Mouse (Mus musculus) CH12.LX (cell line): ENCODE measurements around the gene 3110009E18Rik. TPM values are rescaled to one million over a fixed set of nuclear protein-coding genes. Genes with fewer than 3 reads are reported as not detected.

Experiments
- DNase-seq: peaks from one replicate; pipeline ENCODE4 v3.0.0-alpha.2; 2013; ENCODE audit errors: extremely low read depth
- H3K27ac ChIP-seq: 2 replicates; pipeline ENCODE4 v1.5.1; 2012; ENCODE audit warnings: low read depth, mild to moderate bottlenecking, control low read depth, moderate library complexity; ENCODE audit not compliant: insufficient read depth
- H3K27me3 ChIP-seq: replicated peaks from 2 replicates; pipeline ENCODE3; 2012; ENCODE audit warnings: inconsistent platforms
- H3K36me3 ChIP-seq, 2 experiments: replicated peaks in 1 of 2; 2 replicates each; pipeline versions ENCODE3 to v1.6.1; 2012; ENCODE audit warnings: inconsistent platforms in 1 of 2, low read length in 1 of 2, mild to moderate bottlenecking in 1 of 2, mixed read lengths in 1 of 2, moderate library complexity in 1 of 2; ENCODE audit not compliant: control insufficient read depth in 1 of 2, insufficient read depth in 1 of 2
- H3K4me1 ChIP-seq, 2 experiments: 2 replicates each; pipeline ENCODE4 v1.6.1; 2012; ENCODE audit warnings: inconsistent platforms in 1 of 2, moderate library complexity in 1 of 2; ENCODE audit not compliant: insufficient read depth in 2 of 2, control insufficient read depth in 1 of 2
- H3K4me2 ChIP-seq: 2 replicates; pipeline ENCODE4 v1.6.1; 2012; ENCODE audit warnings: low read depth, mild to moderate bottlenecking, control low read depth; ENCODE audit not compliant: poor library complexity, insufficient read depth, severe bottlenecking
- H3K4me3 ChIP-seq, 3 experiments: fragments of 150-350 bp in 1 of 3; sonication (generic) in 1 of 3; replicated peaks in 1 of 3; 2 replicates each; pipeline versions ENCODE3 to v1.5.1; 2011 to 2012; ENCODE audit warnings: low read depth in 2 of 3, low read length in 2 of 3, mild to moderate bottlenecking in 2 of 3, moderate library complexity in 2 of 3, control low read depth in 1 of 3, improper control_type of control experiment in 1 of 3, inconsistent platforms in 1 of 3, mixed read lengths in 1 of 3; ENCODE audit not compliant: poor library complexity in 1 of 3
- H3K79me2 ChIP-seq: replicated peaks from 2 replicates; pipeline ENCODE4 v1.6.1; 2012; ENCODE audit warnings: mild to moderate bottlenecking, moderate library complexity; ENCODE audit not compliant: control insufficient read depth, poor library complexity, insufficient read depth, severe bottlenecking; ENCODE audit errors: extremely low read depth
- H3K9ac ChIP-seq: 2 replicates; pipeline ENCODE4 v1.6.1; 2012; ENCODE audit warnings: low read depth, mild to moderate bottlenecking, control low read depth, moderate library complexity; ENCODE audit not compliant: insufficient read depth
- H3K9me3 ChIP-seq: replicated peaks from 2 replicates; pipeline ENCODE3; 2012; ENCODE audit warnings: low read length, inconsistent platforms, mixed read lengths
- CTCF ChIP-seq, 2 experiments: IDR thresholded peaks in 1 of 2; conservative IDR thresholded peaks in 1 of 2; 2 replicates each; pipeline ENCODE4 v1.5.1; 2011 to 2012; ENCODE audit warnings: low read depth in 2 of 2, low read length in 2 of 2, improper control_type of control experiment in 1 of 2, inconsistent platforms in 1 of 2, mild to moderate bottlenecking in 1 of 2, moderate library complexity in 1 of 2
- EP300 ChIP-seq: IDR thresholded peaks from 2 replicates; pipeline ENCODE4 v1.6.1; 2011; ENCODE audit warnings: low read length, improper control_type of control experiment
- IRF4 ChIP-seq: IDR thresholded peaks from 2 replicates; pipeline ENCODE4 v1.6.1; 2014; ENCODE audit warnings: low read depth, mild to moderate bottlenecking, inconsistent platforms, low read length, improper control_type of control experiment
- JUN ChIP-seq: IDR thresholded peaks from 2 replicates; pipeline ENCODE4 v1.6.1; 2011; ENCODE audit warnings: low read depth, mild to moderate bottlenecking, low read length, improper control_type of control experiment, moderate library complexity; ENCODE audit not compliant: insufficient read depth
- MAX ChIP-seq: IDR thresholded peaks from 2 replicates; pipeline ENCODE4 v1.6.1; 2011; ENCODE audit warnings: low read length, improper control_type of control experiment
- MYC ChIP-seq: IDR thresholded peaks from 2 replicates; pipeline ENCODE4 v1.6.1; 2011; ENCODE audit warnings: low read depth, mild to moderate bottlenecking, improper control_type of control experiment, low read length
- RAD21 ChIP-seq: IDR thresholded peaks from 2 replicates; pipeline ENCODE4 v1.6.1; 2011; ENCODE audit warnings: low read depth, mild to moderate bottlenecking, low read length, improper control_type of control experiment, moderate library complexity
- RCOR1 ChIP-seq: conservative IDR thresholded peaks from 2 replicates; pipeline ENCODE4 v1.6.1; 2012; ENCODE audit warnings: low read depth, mild to moderate bottlenecking, inconsistent platforms, low read length, improper control_type of control experiment
- SMC3 ChIP-seq: IDR thresholded peaks from 2 replicates; pipeline ENCODE4 v1.6.1; 2011; ENCODE audit warnings: low read depth, low read length, improper control_type of control experiment
- TBP ChIP-seq: conservative IDR thresholded peaks from 2 replicates; pipeline ENCODE4 v1.6.1; 2011; ENCODE audit warnings: low read depth, low read length, improper control_type of control experiment
- ZNF384 ChIP-seq: IDR thresholded peaks from 2 replicates; pipeline ENCODE4 v1.6.1; 2012; ENCODE audit warnings: low read depth, low read length, improper control_type of control experiment, inconsistent platforms
- dilution Hi-C: fragments of 300-500 bp; cut with MboI; formaldehyde crosslinking; loops from 2 replicates; pipeline ENCODE4 v1.14.3; 2020; ENCODE audit warnings: low sequenced_read_pairs; ENCODE audit not compliant: extremely low pct_unique_long_range_greater_than_20kb, extremely low pct_ligation_motif_present
- in situ Hi-C: fragments of 300-500 bp; cut with MboI; formaldehyde crosslinking; loops from 3 replicates; pipeline ENCODE4 v1.14.3; 2019; ENCODE audit warnings: low sequenced_read_pairs, low pct_ligation_motif_present, low pct_unique_long_range_greater_than_20kb, mixed read lengths
- polyA plus RNA-seq: library from polyadenylated mRNA; unstranded; fragments of >175 nt; gene quantifications from 2 replicates; pipeline ENCODE4 v1.2.1, GENCODE M21; 2012; ENCODE audit warnings: low read depth; ENCODE audit not compliant: insufficient read length
- total RNA-seq, 2 experiments: library from RNA; depleted of rRNA; stranded (reverse); fragments of 300-350 nt in 1 of 2; fragments of >200 nt in 1 of 2; gene quantifications; 2 replicates each; pipeline ENCODE4 v1.2.3; 2012 to 2014

The 3110009E18Rik gene
- total and polyA plus RNA-seq, 3 experiments, result 2.7 to 5.9 (median 4.6) TPM

DNA sequence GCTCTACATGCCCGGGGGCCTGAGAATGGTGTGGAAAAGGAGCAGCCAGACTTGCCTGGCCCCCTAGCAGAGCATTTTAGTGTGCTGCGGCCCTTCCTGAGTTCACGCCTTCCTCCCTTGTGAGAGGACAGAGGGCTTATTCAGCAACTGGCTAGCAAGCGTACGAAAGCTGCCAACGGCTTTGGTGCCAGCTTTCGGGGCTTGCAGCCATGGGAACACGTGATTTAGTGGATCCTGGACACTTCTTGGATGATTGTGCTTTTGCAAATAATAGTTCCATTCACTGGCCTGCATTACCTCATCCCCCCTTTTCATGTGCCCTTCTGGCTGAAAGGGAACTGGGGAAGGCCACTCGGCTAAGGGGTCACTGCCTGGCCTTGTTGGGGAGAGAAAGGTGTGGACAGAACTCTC, 5.3 kb upstream of the 3110009E18Rik start:
- no peak overlapping the region for H3K9ac ChIP-seq
- H3K4me1 ChIP-seq, result peaks cover 9 to 22% of the 10 kb centered on the region in 2 experiments
- H3K36me3 ChIP-seq, result peaks cover 48 to 90% of the 10 kb centered on the region in 2 experiments
- peaks cover 5% of the 10 kb centered on the region; the same call in 1 of the 2 replicates for H3K79me2 ChIP-seq
- H3K4me3 ChIP-seq, result no peak overlapping the region
- H3K4me2 ChIP-seq, result no peak overlapping the region
- no peak for TF ChIP-seq JUN
- DNase-seq, result no peak
- dilution Hi-C loops, result no loop called here
- peaks cover 22% of the 10 kb centered on the region for H3K9me3 ChIP-seq
- no peaks in the 10 kb centered on the region for H3K27me3 ChIP-seq
- H3K27ac ChIP-seq, result no peak overlapping the region
- in situ Hi-C loops, result no loop called here

DNA sequence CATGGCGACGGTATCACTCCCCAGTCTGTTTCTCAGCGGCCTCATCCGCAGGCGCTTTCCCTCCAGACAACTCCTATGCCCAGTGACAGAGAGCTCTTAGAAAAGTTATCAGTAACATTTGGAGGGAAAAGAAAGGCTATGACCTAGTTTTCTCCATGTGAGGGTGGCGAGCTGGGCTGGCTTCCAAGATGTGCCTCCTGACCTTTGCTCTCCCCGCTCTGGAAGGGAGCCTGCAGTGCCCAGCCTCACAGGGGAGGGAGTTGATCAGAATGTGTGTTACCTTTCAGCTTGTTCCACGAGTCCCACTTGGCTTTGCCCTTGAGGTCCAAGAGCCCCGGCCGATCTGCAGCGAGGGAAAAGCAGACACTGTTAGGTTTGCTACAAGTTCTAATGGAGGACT, 4.9 kb upstream of the 3110009E18Rik start:
- in situ Hi-C loops (no loop called here), dilution Hi-C loops (no loop called here)
- peaks cover 22% of the 10 kb centered on the region for H3K9me3 ChIP-seq
- H3K4me2 ChIP-seq, result no peak overlapping the region
- H3K36me3 ChIP-seq, result peaks cover 47 to 86% of the 10 kb centered on the region in 2 experiments
- no peak overlapping the region for H3K9ac ChIP-seq
- no peak overlapping the region for H3K27ac ChIP-seq
- H3K4me3 ChIP-seq, result no peak overlapping the region
- DNase-seq, result no peak
- TF ChIP-seq ZNF384 (no peak), EP300 (no peak), RAD21 (no peak), SMC3 (no peak), TBP (no peak), CTCF (conservative IDR thresholded peaks at IDR 0.05 in 1 of 2, IDR thresholded peaks at IDR 0.05 in 1 of 2; ENCODE audit: low read depth in 2 of 2, low read length in 2 of 2) (no peak), RCOR1 (no peak), MAX (no peak), MYC (no peak), IRF4 (no peak)
- H3K79me2 ChIP-seq, result peaks cover 5% of the 10 kb centered on the region; the same call in 1 of the 2 replicates
- H3K4me1 ChIP-seq, result peaks cover 9 to 22% of the 10 kb centered on the region in 2 experiments
- H3K27me3 ChIP-seq, result no peaks in the 10 kb centered on the region

DNA sequence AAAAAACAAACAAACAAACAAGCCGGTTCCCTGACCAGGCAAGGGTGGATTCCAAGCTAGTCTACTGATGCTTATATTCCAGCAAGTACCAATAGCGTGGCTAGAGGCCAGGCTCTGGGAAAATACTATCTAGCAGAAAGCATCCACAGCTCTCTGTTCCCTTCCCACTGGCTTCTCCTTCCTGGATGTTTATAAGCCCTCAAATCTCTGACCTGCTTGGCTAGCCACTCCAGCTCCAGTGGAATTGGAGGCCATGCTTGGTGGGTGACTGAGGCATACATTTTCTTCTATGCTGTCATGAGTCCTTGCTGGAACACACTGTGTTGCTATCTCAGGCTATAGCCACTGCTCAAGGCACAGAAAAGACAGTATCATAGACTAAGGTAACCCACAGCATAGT, 2.1 kb upstream of the 3110009E18Rik start:
- Histone ChIP-seq H3K4me1 (peaks cover 14 to 37% of the 10 kb centered on the region in 2 experiments), H3K27ac (no peak overlapping the region), H3K79me2 (peaks cover 5% of the 10 kb centered on the region; the same call in 1 of the 2 replicates), H3K4me2 (no peak overlapping the region), H3K9ac (no peak overlapping the region), H3K4me3 (no peak overlapping the region), H3K9me3 (peaks cover 22% of the 10 kb centered on the region), H3K36me3 (peaks cover 30 to 59% of the 10 kb centered on the region in 2 experiments), H3K27me3 (no peaks in the 10 kb centered on the region)
- DNase-seq, result no peak
- in situ Hi-C loops (no loop called here), dilution Hi-C loops (no loop called here)
- no peak for TF ChIP-seq CTCF (conservative IDR thresholded peaks at IDR 0.05 in 1 of 2, IDR thresholded peaks at IDR 0.05 in 1 of 2; ENCODE audit: low read depth in 2 of 2, low read length in 2 of 2)
